Mouse (Mus musculus) spleen, postnatal 4 days (tissue): ENCODE data around the gene Phf1.
"Not testable (repeated sequence)": the region's sequence is repeated elsewhere in the genome, so short reads cannot be mapped to it uniquely, and the experiment has no call there.

Source experiments
- DNase-seq, 2 experiments: peaks; one replicate each; pipeline ENCODE4 v3.0.0; 2022; ENCODE audit warnings: low spot score in 2 of 2

Phf1 gene

DNA sequence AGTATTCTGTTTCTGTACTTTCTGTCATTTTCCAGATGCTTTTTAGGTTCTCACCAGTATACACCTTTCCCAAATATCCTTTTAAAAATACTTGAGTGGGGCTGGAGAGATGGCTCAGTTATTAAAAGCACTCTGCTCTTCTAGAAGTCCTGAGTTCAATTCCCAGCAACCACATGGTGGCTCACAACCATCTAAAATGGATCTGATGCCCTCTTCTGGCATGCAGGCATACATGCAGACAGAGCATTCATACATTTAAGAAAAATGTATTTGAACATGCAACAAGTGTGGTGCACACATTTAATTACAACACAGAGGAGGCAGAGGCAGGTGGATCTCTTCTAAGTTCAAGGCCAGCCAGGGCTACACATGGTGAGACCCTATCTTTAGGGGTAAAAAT lies 42.6 kb downstream of the Phf1 start:
- no peak for DNase-seq

DNA sequence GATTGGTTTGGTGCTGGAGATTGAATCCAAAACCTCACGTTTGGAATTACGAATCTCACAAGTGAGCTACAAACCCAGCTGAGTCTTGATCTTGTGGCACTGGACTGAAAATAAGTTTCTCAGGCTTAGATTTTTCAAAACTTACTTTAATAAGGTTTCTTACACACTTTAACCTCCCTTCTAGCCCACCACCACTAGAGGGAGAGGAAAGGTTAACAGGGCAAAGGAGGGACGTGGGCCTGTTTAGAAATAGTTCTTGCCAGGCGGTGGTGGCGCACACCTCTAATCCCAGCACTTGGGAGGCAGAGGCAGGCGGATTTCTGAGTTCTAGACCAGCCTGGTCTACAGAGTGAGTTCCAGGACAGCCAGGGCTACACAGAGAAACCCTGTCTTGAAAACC lies 44.5 kb downstream of the Phf1 start:
- DNase-seq = not testable (repeated sequence)

DNA sequence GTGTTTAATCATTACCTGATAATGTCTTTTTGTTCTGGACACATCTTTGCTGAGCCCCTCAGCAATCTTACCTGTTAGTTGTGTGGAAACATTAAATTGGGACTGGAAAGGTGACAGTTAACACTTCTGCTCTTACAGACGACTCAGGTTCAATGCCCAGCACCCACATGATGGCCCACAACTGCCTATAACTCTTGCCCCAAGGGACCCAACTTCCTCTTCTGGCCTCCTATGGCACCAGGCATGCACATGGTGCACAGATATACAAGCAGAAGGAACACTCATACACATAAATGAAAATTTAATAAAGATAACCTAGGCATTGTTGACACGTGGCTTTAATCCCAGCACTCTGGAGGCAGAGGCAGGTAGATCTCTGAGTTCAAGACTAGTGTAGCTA lies 46.6 kb downstream of the Phf1 start:
- DNase-seq = peak in 1 of 2 experiments; percentile 45

DNA sequence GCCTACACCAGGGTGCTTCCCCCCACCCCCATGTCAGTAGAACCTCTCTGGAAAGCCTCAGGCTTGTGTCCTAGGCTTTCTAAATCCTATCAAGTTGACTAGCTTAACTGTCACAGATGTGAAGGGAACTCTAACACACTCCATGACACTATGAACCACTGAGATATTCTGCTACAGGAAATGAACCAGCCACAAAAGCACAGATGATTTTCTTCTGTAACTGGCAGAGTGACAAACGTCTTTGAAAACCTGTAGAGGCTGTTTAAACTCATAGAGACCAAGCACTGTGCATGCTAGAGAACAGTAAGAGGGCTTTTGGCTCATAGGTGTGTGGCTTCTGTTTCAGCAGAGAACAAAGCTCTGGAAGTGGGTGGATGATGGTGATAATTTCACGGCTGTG lies 48.2 kb downstream of the Phf1 start:
- DNase-seq = no peak

DNA sequence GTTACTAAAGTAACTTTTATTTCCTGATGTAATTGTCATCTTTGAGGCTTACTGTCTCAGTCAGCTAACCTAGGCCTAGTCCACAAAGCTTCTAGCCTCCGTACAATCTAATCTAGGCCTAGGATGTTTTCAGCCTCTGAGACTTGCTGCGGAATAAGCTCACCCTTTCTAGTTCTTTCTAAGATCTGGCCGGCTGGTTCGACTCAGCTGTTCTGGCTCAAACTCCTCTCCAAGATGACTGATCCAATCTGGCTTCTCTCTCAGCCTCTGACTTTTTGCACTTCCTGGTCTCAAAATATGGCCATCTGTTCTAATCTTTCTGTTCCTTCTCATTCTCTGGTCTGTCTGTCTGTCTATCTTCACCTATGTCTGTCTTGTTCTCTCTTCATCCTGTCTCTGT lies 50.5 kb downstream of the Phf1 start:
- no peak for DNase-seq

DNA sequence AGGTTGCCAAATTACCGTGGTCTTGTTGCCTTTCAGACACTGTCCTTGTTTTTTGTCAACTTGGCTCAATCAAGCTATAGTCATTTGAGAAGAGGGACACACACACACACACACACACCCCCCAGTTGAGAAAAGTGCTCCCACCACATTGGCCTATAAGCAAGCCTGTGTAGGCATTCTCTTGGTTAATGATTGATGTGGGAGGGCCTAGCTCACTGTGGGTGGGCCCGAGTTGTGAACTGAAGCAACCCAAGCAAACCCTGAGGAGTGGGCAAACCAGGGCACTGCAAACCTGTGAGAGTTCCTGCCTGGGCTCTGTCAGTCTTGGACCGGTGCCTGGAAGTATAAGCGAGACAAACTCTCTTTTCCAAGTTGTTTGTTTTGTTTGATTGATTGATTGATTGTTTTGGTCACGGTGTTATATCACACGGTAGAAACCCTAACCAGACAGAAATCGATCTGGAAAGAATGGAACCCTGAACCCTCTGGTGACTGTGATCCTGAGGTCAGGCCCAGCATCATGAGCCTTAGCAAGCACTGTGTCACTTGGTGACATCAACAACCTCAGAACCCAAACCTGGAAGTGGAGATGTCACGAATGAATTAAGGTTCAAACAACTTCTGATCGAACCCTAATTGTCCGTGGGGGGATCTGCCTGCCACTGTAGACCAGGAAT lies 52.8 kb downstream of the Phf1 start:
- no peak for DNase-seq
